Comparison of ENCODE assay signal across 8 mouse cellular contexts in the genomic region with DNA sequence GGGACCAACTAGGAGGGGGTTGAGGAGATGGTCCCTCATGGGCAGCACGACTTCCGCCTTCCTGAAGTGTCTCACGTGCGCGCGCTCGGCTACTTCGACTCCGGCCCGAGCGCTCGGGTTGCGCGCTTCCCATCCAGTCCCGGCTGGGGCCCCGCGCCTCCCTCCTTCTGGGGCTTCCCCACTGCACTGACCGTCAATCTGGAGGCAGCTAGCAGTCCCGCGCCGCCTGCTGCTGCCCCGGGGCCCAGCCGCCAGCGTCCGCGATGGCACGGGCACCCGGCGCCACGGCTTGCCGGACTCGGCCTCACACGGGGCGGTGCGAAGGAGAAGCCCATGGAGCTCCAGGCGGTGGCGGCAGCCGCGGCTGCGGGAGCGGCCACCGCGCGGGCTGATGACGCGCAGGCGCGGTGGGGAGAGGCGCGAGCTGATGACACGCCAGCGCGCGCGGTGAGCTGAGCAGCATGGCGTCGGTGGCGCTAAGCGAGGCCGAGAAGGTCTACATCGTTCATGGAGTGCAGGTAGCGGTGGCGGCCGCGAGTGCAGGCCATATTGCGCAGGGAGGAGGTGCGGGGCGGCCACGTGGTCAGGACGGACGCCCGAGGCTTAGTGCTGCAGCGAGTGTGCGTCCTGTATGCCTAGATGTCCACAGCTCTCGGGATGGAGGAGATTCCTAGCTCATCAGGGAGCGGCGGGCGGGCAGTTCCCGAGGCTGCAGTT. TPM values are rescaled to one million over a fixed set of nuclear protein-coding genes. Genes with fewer than 3 reads are reported as not detected.
DNase-seq lines count a peak whose midpoint lies in the region; ATAC-seq and TF ChIP-seq lines count a peak whose summit lies in the region.

Gene Zdhhc3, minus strand, starts transcription at position 401 of the 717 bp plus-strand sequence.
Gene Exosc7, plus strand, starts transcription at position 411 of the 717 bp plus-strand sequence.

- peak within 1 kb of the TSS; percentile 94 for H3K27ac ChIP-seq in hindbrain, embryonic 14.5 days

- H3K36me3 ChIP-seq in hindbrain, embryonic 14.5 days (replicated peaks; ENCODE audit: control insufficient read depth, insufficient read depth) = peaks cover 17% of the 10 kb centered on the region; the same call in 1 of the 2 replicates

- H3K9ac ChIP-seq in hindbrain, embryonic 14.5 days = peak within 1 kb of the TSS; percentile 94

- peaks cover 19% of the 10 kb centered on the region for H3K4me1 ChIP-seq in hindbrain, embryonic 14.5 days (replicated peaks; ENCODE audit: control insufficient read depth, insufficient read depth, low read length)

- in situ Hi-C loops in Patski (cut with MboI; ENCODE audit: low pct_unique_long_range_greater_than_20kb) = loop anchor here (5.0 kb wide), 1 partner anchor 91 kb away; the partner anchor contains the start of gene Tmem42

- peak; percentile 84 for ATAC-seq in Patski
- ATAC-seq in hindbrain, embryonic 14.5 days (ENCODE audit: low FRiP score) = peak; percentile 95

- H3K27me3 ChIP-seq in Patski = no peaks in the 10 kb centered on the region
- no peaks in the 10 kb centered on the region for H3K27me3 ChIP-seq in hindbrain, embryonic 14.5 days (ENCODE audit: control insufficient read depth, insufficient read depth, low read length)

- POLR2A ChIA-PET in Patski (lab: Charles Lee) = interaction anchor here (0.7 to 1.3 kb wide), 2 partner anchors 99 to 189 kb away, joined by 3 read pairs; no protein-coding TSS in a partner anchor

- no peak for TF ChIP-seq CTCF in Patski (IDR thresholded peaks at IDR 0.05)

- no peaks in the 10 kb centered on the region for H3K9me3 ChIP-seq in hindbrain, embryonic 14.5 days (ENCODE audit: control insufficient read depth, low read length)

- CTCF ChIA-PET in Patski (lab: Charles Lee) = interaction anchor here (1.3 kb wide), 1 partner anchor 14 kb away, joined by 3 read pairs; no protein-coding TSS in a partner anchor

- DNase-seq in Patski (ENCODE audit: low read depth, low spot score) = no peak
- peak; percentile 91 to 96 for DNase-seq in cerebellum, postnatal 14 days
- peak; percentile 73 to 80 for DNase-seq in frontal cortex, postnatal 25 days (ENCODE audit: low spot score in 2 of 2)
- DNase-seq in hindbrain, embryonic 14.5 days (ENCODE audit: low spot score) = peak; percentile 95
- DNase-seq in layer of hippocampus, postnatal 36 days = peak; percentile 86 to 88
- peak; percentile 85 for DNase-seq in lung, postnatal 36 days
- peak; percentile 95 for DNase-seq in retina, postnatal 1 day
- DNase-seq in urinary bladder, adult 18-20 months (ENCODE audit: low spot score in 2 of 2) = peak; percentile 72 to 87

- H3K4me2 ChIP-seq in hindbrain, embryonic 14.5 days (replicated peaks) = peak within 1 kb of the TSS; percentile 75

- peak within 1 kb of the TSS; percentile 73 for H3K4me3 ChIP-seq in hindbrain, embryonic 14.5 days (replicated peaks; ENCODE audit: low read length)

- WGBS in hindbrain, embryonic 14.5 days = under 1% methylated on average over 79 of the region's 79 CpGs

RNA-seq across cellular contexts. Expression of gene Zdhhc3, which starts in this region (rescaled TPM):
- polyA plus RNA-seq in Patski (2021) = 48.3 TPM
- polyA plus RNA-seq in hindbrain, embryonic 14.5 days (2014; fragmentation: Nextera tagmentation; extraction: Ambion mirVana) = 63.6 and 71.7 TPM in 2 replicates
- total RNA-seq in layer of hippocampus, postnatal 36 days (2021) = 10 to 100 TPM; 62.1 to 63.0 TPM

RNA-seq across cellular contexts. Expression of gene Exosc7, which starts in this region (rescaled TPM):
- 53.2 TPM for polyA plus RNA-seq in Patski (2021)
- 73.2 and 76.4 TPM in 2 replicates for polyA plus RNA-seq in hindbrain, embryonic 14.5 days (2014; fragmentation: Nextera tagmentation; extraction: Ambion mirVana)
- 10 to 100 TPM; 41.1 to 44.5 TPM for total RNA-seq in layer of hippocampus, postnatal 36 days (2021)
